Mouse (Mus musculus) brain, embryonic 18.5 days (tissue): Measurements from ENCODE around the gene Hax1.
A peak's percentile ranks its signal among the peaks of the same experiment; 100 is the strongest.

Experiments used
- DNase-seq: peaks from one replicate; pipeline ENCODE4 v3.0.0-alpha.2; 2012; ENCODE audit warnings: low read depth, low spot score

Hax1 gene

GRCm38 (mm10) chr3:89962059-89962750 is 36.4 kb downstream of the Hax1 start:
- no peak for DNase-seq

GRCm38 (mm10) chr3:89961436-89961835 is 37.1 kb downstream of the Hax1 start:
- no peak for DNase-seq

DNA sequence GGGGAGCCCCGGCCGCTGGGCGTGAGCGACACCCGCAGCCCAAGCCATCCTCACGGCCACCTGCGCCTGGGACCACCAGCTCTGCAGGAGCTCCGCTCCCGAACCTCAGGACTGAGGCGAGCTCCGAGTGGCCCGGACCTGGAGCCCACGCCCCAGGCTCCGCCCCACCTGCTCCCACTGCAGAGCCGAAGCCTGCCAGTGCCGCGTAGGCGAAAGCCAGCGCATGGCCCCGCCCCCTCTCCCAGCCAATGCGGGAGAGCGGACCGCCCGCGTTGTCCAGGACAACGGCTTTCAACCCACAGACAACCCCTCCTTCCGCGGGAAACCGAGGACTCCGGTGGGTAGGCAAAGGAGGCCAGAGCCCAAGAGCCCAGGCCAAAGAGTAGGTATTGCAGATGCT is 38.1 kb downstream of the Hax1 start:
- DNase-seq, result peak; percentile 82

- no peak for DNase-seq
Observed at GRCm38 (mm10) chr3:89959435-89959834, 39.1 kb downstream of the Hax1 start.

GRCm38 (mm10) chr3:89957880-89958279 is 40.7 kb downstream of the Hax1 start:
- DNase-seq, result no peak

DNA sequence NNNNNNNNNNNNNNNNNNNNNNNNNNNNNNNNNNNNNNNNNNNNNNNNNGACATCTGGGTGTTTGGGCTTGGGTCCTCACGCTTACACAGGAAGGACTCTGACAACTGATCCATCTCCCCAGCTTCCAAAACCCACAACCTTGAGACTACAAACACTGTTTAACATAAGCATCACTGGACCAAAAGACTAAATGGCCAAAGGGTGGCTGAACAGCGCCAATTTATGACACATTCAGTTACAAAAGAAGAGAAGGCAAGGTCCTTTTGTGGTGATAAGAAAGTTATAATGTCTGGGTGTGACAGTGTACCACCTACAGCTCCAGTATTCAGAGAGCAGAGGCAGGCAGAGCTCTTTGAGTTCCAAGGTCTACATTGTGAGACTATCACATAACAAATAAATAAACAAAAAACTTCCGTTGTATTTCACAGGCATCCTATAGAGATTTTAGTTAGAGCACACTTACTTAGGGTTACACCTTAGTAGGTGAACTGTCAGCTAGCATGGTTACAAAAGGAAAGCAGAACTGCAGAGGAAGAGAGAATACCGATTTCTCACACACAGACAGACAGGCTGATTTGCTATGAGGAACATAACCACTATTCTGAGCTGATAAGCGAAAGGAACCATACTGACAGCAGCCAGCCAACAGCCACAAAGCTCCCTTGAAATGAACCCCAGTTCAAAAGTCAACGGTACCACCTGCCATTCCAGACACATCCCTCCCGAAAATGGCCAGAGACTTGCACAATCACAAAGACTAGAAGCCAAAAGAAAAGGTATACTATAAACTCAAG is 42.2 kb downstream of the Hax1 start:
- no peak for DNase-seq

- no peak for DNase-seq
Observed at GRCm38 (mm10) chr3:89953420-89953819, 45.2 kb downstream of the Hax1 start.

DNA sequence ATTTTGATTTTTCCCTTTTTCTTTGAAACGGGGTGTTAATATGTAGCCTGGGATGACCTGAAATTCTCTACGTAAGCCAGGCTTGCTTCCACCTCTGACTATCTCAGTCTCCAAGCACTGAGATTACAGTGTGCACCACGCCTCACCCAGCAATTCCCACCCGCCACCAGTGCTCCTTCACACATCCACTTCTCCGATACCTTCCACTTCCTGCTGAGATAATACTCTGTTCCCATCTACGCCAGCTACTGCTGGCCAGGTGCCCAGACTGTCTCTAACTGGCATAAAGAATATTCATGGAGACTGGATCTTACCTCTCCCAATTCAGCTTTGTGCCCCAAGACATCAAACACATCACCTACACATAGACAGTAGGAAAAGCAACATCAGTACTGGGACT is 49.9 kb downstream of the Hax1 start:
- no peak for DNase-seq

GRCm38 (mm10) chr3:89948021-89948420 is 50.6 kb downstream of the Hax1 start:
- DNase-seq, result no peak
